Mouse (Mus musculus) intestine, postnatal 0 days (tissue): ENCODE measurements around the gene Six5. TPM values are rescaled to one million over a fixed set of nuclear protein-coding genes. Genes with fewer than 3 reads are reported as not detected.

Experiments
- ATAC-seq: fragments of 200-750 bp; cut with Nextera tagmentation; 2 replicates; pipeline ENCODE4 v1.8.0; 2017; ENCODE audit warnings: mild to moderate bottlenecking, moderate TSS enrichment, moderate library complexity
- H3K27ac ChIP-seq: fragments of 300-500 bp; sonication (generic); 2 replicates; pipeline ENCODE4 v1.5.1; 2014; ENCODE audit warnings: mild to moderate bottlenecking, low read depth, low read length, moderate library complexity
- H3K27me3 ChIP-seq: fragments of 300-500 bp; sonication (generic); replicated peaks from 2 replicates; pipeline ENCODE4 v1.6.1; 2014; ENCODE audit warnings: low read length, mixed read lengths; ENCODE audit not compliant: control insufficient read depth, insufficient read depth
- H3K36me3 ChIP-seq: fragments of 300-500 bp; sonication (generic); 2 replicates; pipeline ENCODE4 v1.6.1; 2014; ENCODE audit warnings: mild to moderate bottlenecking, moderate library complexity; ENCODE audit not compliant: control insufficient read depth, insufficient read depth
- H3K4me1 ChIP-seq: fragments of 300-500 bp; sonication (generic); replicated peaks from 2 replicates; pipeline ENCODE4 v1.6.1; 2014; ENCODE audit warnings: antibody characterized with exemption, low read length, mixed read lengths; ENCODE audit not compliant: control insufficient read depth, insufficient read depth
- H3K4me2 ChIP-seq: fragments of 300-500 bp; sonication (generic); replicated peaks from 2 replicates; pipeline ENCODE4 v1.6.1; 2014; ENCODE audit warnings: low read depth, mild to moderate bottlenecking, moderate library complexity
- H3K4me3 ChIP-seq: fragments of 300-500 bp; sonication (generic); 2 replicates; pipeline ENCODE4 v1.5.1; 2014; ENCODE audit warnings: low read depth, low read length
- H3K9ac ChIP-seq: fragments of 300-500 bp; sonication (generic); 2 replicates; pipeline ENCODE4 v1.6.1; 2014; ENCODE audit warnings: mild to moderate bottlenecking, low read depth, low read length
- H3K9me3 ChIP-seq: fragments of 300-500 bp; sonication (generic); 2 replicates; pipeline ENCODE4 v1.6.1; 2016; ENCODE audit warnings: mixed run types; ENCODE audit not compliant: control insufficient read depth
- CTCF ChIP-seq: sonication (generic); IDR thresholded peaks from 2 replicates; pipeline ENCODE4 v1.5.1; 2016; ENCODE audit warnings: low read depth, mild to moderate bottlenecking, control low read depth, antibody characterized with exemption, moderate library complexity
- WGBS: fragments of 180-500 bp; shearing (Covaris S2); extraction: QIAGEN DNeasy Blood & Tissue Kit; methylation state at CpG from one replicate; pipeline ENCODE4 v1.1.7; 2014; 5-methylcytosine and 5-hydroxymethylcytosine counted together
- polyA plus RNA-seq: library from polyadenylated mRNA; unstranded; fragments of >200 nt; fragmentation: Nextera tagmentation; extraction: Ambion mirVana; gene quantifications from 2 replicates; pipeline ENCODE4 v1.2.1, GENCODE M21; 2015

Gene Six5
- 4.6 and 5.1 TPM in 2 replicates for polyA plus RNA-seq

GRCm38 (mm10) chr7:19094471-19094825 is at the start of gene Six5:
TSS of gene Six5 (plus strand) at chr7:19094594.
- H3K36me3 ChIP-seq = peaks cover 7% of the 10 kb centered on the region; the same call in 1 of the 2 replicates
- TF ChIP-seq CTCF = no peak
- H3K4me1 ChIP-seq = peaks cover 6% of the 10 kb centered on the region
- H3K27me3 ChIP-seq = no peaks in the 10 kb centered on the region
- H3K9me3 ChIP-seq = no peaks in the 10 kb centered on the region
- H3K27ac ChIP-seq = peak within 1 kb of the TSS; percentile 93
- peak within 1 kb of the TSS; percentile 95 for H3K4me2 ChIP-seq
- peak within 1 kb of the TSS; percentile 81 for H3K9ac ChIP-seq
- peak within 1 kb of the TSS; percentile 63 for H3K4me3 ChIP-seq
- WGBS = 1% methylated on average over 25 of the region's 36 CpGs
- ATAC-seq = peak; percentile 28; the same call in 1 of the 2 replicates

GRCm38 (mm10) chr7:19044616-19045015 is 49.8 kb upstream of the Six5 start:
- H3K4me3 ChIP-seq = no peak overlapping the region
- no peak for ATAC-seq
- H3K4me2 ChIP-seq = no peak overlapping the region
- TF ChIP-seq CTCF = no peak
- H3K27ac ChIP-seq = no peak overlapping the region
- H3K9ac ChIP-seq = no peak overlapping the region
- H3K36me3 ChIP-seq = peaks cover 99% of the 10 kb centered on the region
- no peaks in the 10 kb centered on the region for H3K9me3 ChIP-seq
- 97% methylated on average over 6 of the region's 6 CpGs for WGBS
- no peaks in the 10 kb centered on the region for H3K4me1 ChIP-seq
- no peaks in the 10 kb centered on the region for H3K27me3 ChIP-seq

- peaks cover 98% of the 10 kb centered on the region for H3K36me3 ChIP-seq
- no peak overlapping the region for H3K9ac ChIP-seq
- ATAC-seq = no peak
- no peak overlapping the region for H3K27ac ChIP-seq
- no peaks in the 10 kb centered on the region for H3K27me3 ChIP-seq
- H3K4me1 ChIP-seq = no peaks in the 10 kb centered on the region
- no peaks in the 10 kb centered on the region for H3K9me3 ChIP-seq
- no peak overlapping the region for H3K4me2 ChIP-seq
- TF ChIP-seq CTCF = no peak
- 89% methylated on average over 11 of the region's 11 CpGs for WGBS
- H3K4me3 ChIP-seq = no peak overlapping the region
Measured at GRCm38 (mm10) chr7:19046286-19047069, 47.9 kb upstream of the Six5 start.

GRCm38 (mm10) chr7:19048006-19048527 is 46.3 kb upstream of the Six5 start:
- 86% methylated on average over 14 of the region's 14 CpGs for WGBS
- TF ChIP-seq CTCF = no peak
- ATAC-seq = no peak
- no peaks in the 10 kb centered on the region for H3K4me1 ChIP-seq
- H3K36me3 ChIP-seq = peaks cover 93% of the 10 kb centered on the region
- no peak overlapping the region for H3K4me3 ChIP-seq
- no peak overlapping the region for H3K27ac ChIP-seq
- no peaks in the 10 kb centered on the region for H3K9me3 ChIP-seq
- H3K9ac ChIP-seq = no peak overlapping the region
- no peaks in the 10 kb centered on the region for H3K27me3 ChIP-seq
- no peak overlapping the region for H3K4me2 ChIP-seq

GRCm38 (mm10) chr7:19049252-19049651 is 45.1 kb upstream of the Six5 start:
- H3K36me3 ChIP-seq = peaks cover 87% of the 10 kb centered on the region
- no peak for TF ChIP-seq CTCF
- 86% methylated on average over 5 of the region's 5 CpGs for WGBS

GRCm38 (mm10) chr7:19050172-19050571 is 44.2 kb upstream of the Six5 start:
- Histone ChIP-seq H3K27ac (no peak overlapping the region), H3K36me3 (peaks cover 80% of the 10 kb centered on the region), H3K4me2 (no peak overlapping the region), H3K9ac (no peak overlapping the region), H3K9me3 (no peaks in the 10 kb centered on the region), H3K27me3 (no peaks in the 10 kb centered on the region), H3K4me3 (no peak overlapping the region), H3K4me1 (no peaks in the 10 kb centered on the region)
- 82% methylated on average over 8 of the region's 8 CpGs for WGBS
- ATAC-seq = no peak
- no peak for TF ChIP-seq CTCF

More at GRCm38 (mm10) chr7:19049252-19049651, 45.1 kb upstream of the Six5 start:
- no peaks in the 10 kb centered on the region for H3K9me3 ChIP-seq
- H3K9ac ChIP-seq = no peak overlapping the region
- no peak overlapping the region for H3K4me2 ChIP-seq
- H3K4me1 ChIP-seq = no peaks in the 10 kb centered on the region
- no peaks in the 10 kb centered on the region for H3K27me3 ChIP-seq
- no peak for ATAC-seq
- no peak overlapping the region for H3K27ac ChIP-seq
- no peak overlapping the region for H3K4me3 ChIP-seq
